Mouse (Mus musculus) stomach, embryonic 16.5 days (tissue): ENCODE results near the gene Acbd4. TPM values are rescaled to one million over a fixed set of nuclear protein-coding genes. Genes with fewer than 3 reads are reported as not detected.

Source experiments
- ATAC-seq: fragments of 200-750 bp; cut with Nextera tagmentation; 2 replicates; pipeline ENCODE4 v1.8.0; 2017; ENCODE audit warnings: moderate number of reproducible peaks, moderate TSS enrichment; ENCODE audit not compliant: insufficient read depth, low FRiP score
- H3K27ac ChIP-seq: fragments of 300-500 bp; sonication (generic); 2 replicates; pipeline ENCODE4 v1.5.1; 2014; ENCODE audit warnings: low read length
- H3K27me3 ChIP-seq: fragments of 300-500 bp; sonication (generic); 2 replicates; pipeline ENCODE4 v1.6.1; 2014; ENCODE audit warnings: low read length, control low read depth, mixed read lengths; ENCODE audit not compliant: control insufficient read depth, insufficient read depth
- H3K36me3 ChIP-seq: fragments of 300-500 bp; sonication (generic); 2 replicates; pipeline ENCODE4 v1.6.1; 2014; ENCODE audit warnings: low read length; ENCODE audit not compliant: control insufficient read depth, insufficient read depth
- H3K4me1 ChIP-seq: fragments of 300-500 bp; sonication (generic); 2 replicates; pipeline ENCODE4 v1.6.1; 2014; ENCODE audit warnings: low read length, control low read depth, mixed read lengths; ENCODE audit not compliant: control insufficient read depth, insufficient read depth
- H3K4me2 ChIP-seq: fragments of 300-500 bp; sonication (generic); 2 replicates; pipeline ENCODE4 v1.6.1; 2014; ENCODE audit warnings: low read depth, low read length, mixed read lengths
- H3K4me3 ChIP-seq: fragments of 300-500 bp; sonication (generic); replicated peaks from 2 replicates; pipeline ENCODE4 v1.5.1; 2014; ENCODE audit warnings: mild to moderate bottlenecking, low read length
- H3K9ac ChIP-seq: fragments of 300-500 bp; sonication (generic); 2 replicates; pipeline ENCODE4 v1.6.1; 2014; ENCODE audit warnings: low read length
- H3K9me3 ChIP-seq: fragments of 300-500 bp; sonication (generic); replicated peaks from 2 replicates; pipeline ENCODE4 v1.6.1; 2016; ENCODE audit warnings: low read length, control low read depth; ENCODE audit not compliant: control insufficient read depth
- WGBS: fragments of 180-500 bp; shearing (Covaris S2); extraction: QIAGEN DNeasy Blood & Tissue Kit; methylation state at CpG from one replicate; pipeline ENCODE4 v1.1.7; 2014; 5-methylcytosine and 5-hydroxymethylcytosine counted together
- polyA plus RNA-seq: library from polyadenylated mRNA; unstranded; fragments of >200 nt; fragmentation: Nextera tagmentation; extraction: Ambion mirVana; gene quantifications from 2 replicates; pipeline ENCODE4 v1.2.1, GENCODE M21; 2015

Acbd4 gene
- polyA plus RNA-seq, 1 experiment from 2014 or later, result 31.0 TPM

DNA sequence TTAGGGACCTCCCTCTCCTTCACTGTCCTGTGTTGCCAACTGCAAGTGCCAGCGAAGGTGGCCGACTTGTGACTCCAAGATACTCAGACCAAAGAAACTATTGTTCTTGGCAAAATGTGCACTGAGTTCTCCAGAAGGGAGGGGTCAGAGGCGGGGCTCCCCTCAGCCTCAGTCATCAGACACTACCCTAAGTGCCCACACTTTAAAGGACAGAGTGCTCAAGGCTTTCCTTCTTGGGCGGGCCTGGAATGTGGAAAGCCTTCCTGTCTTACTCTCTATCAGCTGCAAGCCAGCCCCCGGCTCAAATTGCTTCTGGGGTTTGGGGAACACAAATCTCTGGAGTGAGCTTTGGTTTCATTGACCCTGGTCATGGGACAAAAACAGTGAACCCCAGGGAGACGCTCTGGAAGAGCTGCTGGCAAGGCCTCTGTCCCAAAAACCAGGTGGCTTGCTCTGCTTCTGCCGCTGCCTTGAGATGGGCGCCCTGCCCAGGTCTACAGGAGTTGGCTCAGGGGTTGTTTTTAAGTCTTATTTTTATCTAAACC is 34.0 kb upstream of the Acbd4 start:
- Histone ChIP-seq H3K27me3 (no peaks in the 10 kb centered on the region), H3K9me3 (no peaks in the 10 kb centered on the region), H3K4me2 (no peak overlapping the region), H3K4me3 (no peak overlapping the region), H3K36me3 (peaks cover 16% of the 10 kb centered on the region), H3K4me1 (no peaks in the 10 kb centered on the region), H3K9ac (no peak overlapping the region), H3K27ac (no peak overlapping the region)
- WGBS, result 72% methylated on average over 8 of the region's 8 CpGs
- ATAC-seq, result no peak

DNA sequence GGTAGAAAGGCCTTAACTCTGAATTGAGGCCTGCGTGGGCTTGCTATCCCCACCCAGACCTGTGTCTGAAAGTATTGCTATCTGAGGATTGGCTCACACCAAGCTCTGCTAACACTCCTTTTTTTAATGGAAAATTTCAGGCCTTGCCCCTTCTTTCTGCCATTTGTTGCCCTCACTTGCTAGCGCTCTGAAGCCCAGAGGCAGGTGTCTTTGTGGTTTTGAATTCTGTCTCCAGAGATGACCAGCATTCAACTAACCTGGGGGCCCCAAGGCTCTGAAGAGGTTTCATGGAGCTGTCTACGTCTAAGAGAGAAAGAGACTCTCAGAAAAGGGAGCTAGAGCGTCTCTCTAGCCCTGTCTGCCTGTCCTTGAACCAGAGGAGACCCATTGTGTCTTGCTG is 33.2 kb upstream of the Acbd4 start:
- Histone ChIP-seq H3K9me3 (no peaks in the 10 kb centered on the region), H3K4me3 (no peak overlapping the region), H3K9ac (no peak overlapping the region), H3K27ac (no peak overlapping the region), H3K4me2 (no peak overlapping the region), H3K4me1 (no peaks in the 10 kb centered on the region), H3K36me3 (peaks cover 16% of the 10 kb centered on the region), H3K27me3 (no peaks in the 10 kb centered on the region)
- 94% methylated on average over 4 of the region's 4 CpGs for WGBS
- ATAC-seq, result no peak

DNA sequence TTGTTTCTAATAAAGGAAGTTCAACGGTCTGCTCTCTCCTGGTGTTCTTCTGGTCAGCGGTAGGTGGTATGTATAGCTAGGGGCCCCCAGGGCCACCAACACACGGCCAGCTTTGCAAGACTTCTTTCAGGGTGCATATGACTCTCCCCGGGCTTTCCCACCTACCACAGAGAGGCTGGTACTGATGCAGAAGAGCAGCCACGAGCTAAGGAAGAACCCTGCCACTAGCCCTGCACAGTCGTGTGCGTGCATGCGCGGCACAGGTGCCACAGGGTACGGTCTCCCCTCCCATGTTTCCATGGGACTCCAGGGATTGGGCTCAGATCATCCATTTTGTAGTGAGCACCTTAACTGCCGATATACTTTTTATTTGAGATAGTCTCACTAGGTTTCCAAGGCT is 32.6 kb upstream of the Acbd4 start:
- Histone ChIP-seq H3K9ac (no peak overlapping the region), H3K36me3 (peaks cover 14% of the 10 kb centered on the region), H3K4me1 (no peaks in the 10 kb centered on the region), H3K27me3 (no peaks in the 10 kb centered on the region), H3K4me3 (no peak overlapping the region), H3K27ac (no peak overlapping the region), H3K4me2 (no peak overlapping the region), H3K9me3 (no peaks in the 10 kb centered on the region)
- 91% methylated on average over 11 of the region's 11 CpGs for WGBS
- ATAC-seq, result no peak

DNA sequence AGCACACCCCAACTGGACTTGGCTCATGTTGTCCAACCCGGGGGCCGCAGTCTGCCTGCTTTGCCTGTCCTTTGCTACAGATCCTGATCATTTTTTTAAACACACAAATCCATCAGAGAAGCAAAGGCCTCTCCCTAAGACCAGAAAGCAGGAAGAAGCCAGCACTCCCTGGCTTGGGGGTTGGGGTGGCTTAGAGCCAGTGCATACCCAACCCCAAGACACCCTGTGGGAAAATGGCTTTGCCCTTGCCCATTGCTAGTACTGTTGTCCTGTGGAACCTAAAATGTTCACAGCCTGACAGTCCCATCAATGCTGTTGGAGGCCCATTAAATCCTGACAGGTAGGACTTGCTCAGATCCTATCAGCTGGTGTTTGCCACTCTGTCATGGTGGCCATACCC is 31.8 kb upstream of the Acbd4 start:
- WGBS, result 97% methylated on average over 2 of the region's 2 CpGs
- peaks cover 5% of the 10 kb centered on the region; the same call in 1 of the 2 replicates for H3K36me3 ChIP-seq

DNA sequence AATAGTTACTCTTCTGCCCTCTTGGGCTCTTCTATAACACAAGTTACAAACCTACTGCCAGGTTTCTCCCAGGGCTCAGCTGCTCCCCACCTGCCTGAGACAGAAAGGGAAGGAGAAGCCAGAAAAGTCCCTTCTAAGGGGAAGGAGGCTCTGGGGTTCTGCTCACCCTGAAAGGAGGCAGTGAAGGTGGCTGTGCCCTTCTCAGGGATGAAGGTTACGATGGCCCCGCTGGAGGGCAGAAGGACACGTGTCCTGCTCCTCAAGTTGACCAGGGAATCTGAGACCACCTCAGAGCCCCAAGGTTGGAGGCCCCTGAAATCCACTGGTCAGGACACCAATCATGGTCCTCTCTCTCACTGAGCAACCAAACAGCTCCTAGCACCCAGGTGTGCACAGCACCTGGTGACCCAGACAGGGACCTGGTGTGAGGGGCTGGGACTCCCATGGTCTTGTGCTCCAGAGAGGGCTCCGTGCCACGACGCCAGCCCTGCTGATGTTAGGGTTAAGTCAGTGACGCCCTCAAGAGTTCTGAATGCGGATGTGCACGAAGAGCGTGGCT is 31.1 kb upstream of the Acbd4 start:
- Histone ChIP-seq H3K27ac (no peak overlapping the region), H3K36me3 (peaks cover under 1% of the 10 kb centered on the region; the same call in 1 of the 2 replicates), H3K9ac (no peak overlapping the region), H3K4me3 (no peak overlapping the region), H3K9me3 (no peaks in the 10 kb centered on the region), H3K4me2 (no peak overlapping the region), H3K27me3 (no peaks in the 10 kb centered on the region), H3K4me1 (no peaks in the 10 kb centered on the region)
- WGBS, result 93% methylated on average over 10 of the region's 10 CpGs
- no peak for ATAC-seq

More for the DNA sequence above, 31.8 kb upstream of the Acbd4 start:
- no peaks in the 10 kb centered on the region for H3K27me3 ChIP-seq
- H3K9ac ChIP-seq, result no peak overlapping the region
- H3K4me3 ChIP-seq, result no peak overlapping the region
- no peaks in the 10 kb centered on the region for H3K9me3 ChIP-seq
- ATAC-seq, result no peak
- no peaks in the 10 kb centered on the region for H3K4me1 ChIP-seq
- no peak overlapping the region for H3K27ac ChIP-seq
- H3K4me2 ChIP-seq, result no peak overlapping the region

DNA sequence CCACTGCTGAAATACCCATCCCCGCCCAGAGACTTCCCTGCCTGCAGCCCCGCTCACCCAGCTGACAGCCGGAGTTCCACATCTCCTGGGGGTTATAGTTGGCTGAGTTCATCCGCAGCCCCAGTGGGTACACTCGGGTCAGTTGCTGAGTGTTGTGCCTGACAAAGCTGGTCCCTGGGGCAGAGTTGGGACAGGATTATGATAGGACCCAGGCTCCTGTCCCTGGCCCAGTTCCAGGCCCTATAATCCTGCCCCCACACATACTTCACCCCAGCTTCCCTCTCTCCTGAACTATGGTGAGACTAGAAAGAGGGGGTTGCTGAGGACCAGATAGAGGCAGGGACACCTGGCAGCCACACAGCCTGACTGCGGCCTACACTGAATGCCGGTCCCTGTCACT is 27.8 kb upstream of the Acbd4 start:
- no peaks in the 10 kb centered on the region for H3K9me3 ChIP-seq
- 88% methylated on average over 7 of the region's 7 CpGs for WGBS

DNA sequence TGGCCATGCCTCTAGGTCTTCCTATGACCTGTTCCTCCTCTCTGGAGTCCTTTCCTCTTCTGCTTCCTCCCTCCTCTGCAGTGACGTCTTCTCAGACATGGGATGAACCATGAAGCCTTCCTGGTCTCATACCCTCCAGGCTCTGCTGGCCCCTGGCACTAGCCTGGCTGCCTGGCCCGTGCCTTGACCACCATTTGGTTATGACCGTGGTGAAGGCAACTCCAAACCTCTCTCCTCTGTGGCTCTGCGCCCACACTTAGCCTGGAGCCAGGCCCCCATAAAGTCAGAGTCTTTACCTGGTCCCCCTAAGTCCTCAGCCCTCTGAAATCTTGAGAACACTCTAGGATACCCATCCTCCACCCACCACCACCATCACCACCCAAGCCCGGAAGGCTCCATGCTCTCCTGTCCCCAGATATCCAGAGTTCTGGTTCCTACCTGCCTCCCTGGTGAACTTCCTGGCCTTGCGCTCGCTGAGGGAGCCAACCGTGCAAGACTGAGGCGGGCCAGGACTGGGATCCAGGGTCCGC is 27.3 kb upstream of the Acbd4 start:
- 58% methylated on average over 10 of the region's 10 CpGs for WGBS
- no peak for ATAC-seq
- Histone ChIP-seq H3K4me3 (no peak overlapping the region), H3K9me3 (no peaks in the 10 kb centered on the region), H3K9ac (no peak overlapping the region; the same call in 1 of the 2 replicates), H3K4me1 (no peaks in the 10 kb centered on the region), H3K27me3 (no peaks in the 10 kb centered on the region), H3K36me3 (no peaks in the 10 kb centered on the region), H3K27ac (no peak overlapping the region), H3K4me2 (no peak overlapping the region)

More for the DNA sequence above, 27.8 kb upstream of the Acbd4 start:
- no peak for ATAC-seq
- H3K9ac ChIP-seq, result no peak overlapping the region
- H3K4me3 ChIP-seq, result no peak overlapping the region
- no peaks in the 10 kb centered on the region for H3K27me3 ChIP-seq
- no peak overlapping the region for H3K4me2 ChIP-seq
- no peaks in the 10 kb centered on the region for H3K36me3 ChIP-seq
- no peaks in the 10 kb centered on the region for H3K4me1 ChIP-seq
- H3K27ac ChIP-seq, result no peak overlapping the region

DNA sequence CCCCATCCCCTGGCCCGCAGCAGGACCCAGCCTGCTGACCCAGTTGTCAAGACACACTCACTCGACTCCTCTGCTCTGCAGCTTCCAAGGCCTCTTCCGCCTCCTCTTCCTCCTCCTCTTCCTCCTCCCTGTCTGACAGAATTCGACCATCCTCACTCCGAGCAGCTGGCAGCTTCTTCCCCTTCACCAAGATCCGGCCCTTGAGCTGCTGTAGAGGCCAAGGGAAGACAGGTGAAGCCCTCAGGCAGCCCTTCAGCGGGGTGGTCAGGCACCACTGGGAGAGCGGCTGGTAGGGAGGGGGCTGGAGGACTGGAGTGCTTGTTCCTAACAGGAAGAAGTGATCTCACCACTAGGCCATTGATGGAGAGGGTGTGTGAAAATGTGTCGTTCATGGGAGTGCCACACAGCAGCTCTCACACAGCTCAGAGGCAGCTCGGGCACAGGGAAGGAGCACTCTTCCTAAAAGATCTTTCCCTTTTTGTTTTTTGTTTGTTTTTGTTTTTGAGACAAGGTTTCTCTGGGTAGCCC is 26.6 kb upstream of the Acbd4 start:
- Histone ChIP-seq H3K27me3 (peaks cover 5% of the 10 kb centered on the region; the same call in 1 of the 2 replicates), H3K36me3 (no peaks in the 10 kb centered on the region), H3K27ac (no peak overlapping the region), H3K4me1 (no peaks in the 10 kb centered on the region), H3K4me2 (no peak overlapping the region), H3K4me3 (no peak overlapping the region), H3K9ac (no peak overlapping the region), H3K9me3 (no peaks in the 10 kb centered on the region)
- no peak for ATAC-seq
- 27% methylated on average over 10 of the region's 10 CpGs for WGBS

DNA sequence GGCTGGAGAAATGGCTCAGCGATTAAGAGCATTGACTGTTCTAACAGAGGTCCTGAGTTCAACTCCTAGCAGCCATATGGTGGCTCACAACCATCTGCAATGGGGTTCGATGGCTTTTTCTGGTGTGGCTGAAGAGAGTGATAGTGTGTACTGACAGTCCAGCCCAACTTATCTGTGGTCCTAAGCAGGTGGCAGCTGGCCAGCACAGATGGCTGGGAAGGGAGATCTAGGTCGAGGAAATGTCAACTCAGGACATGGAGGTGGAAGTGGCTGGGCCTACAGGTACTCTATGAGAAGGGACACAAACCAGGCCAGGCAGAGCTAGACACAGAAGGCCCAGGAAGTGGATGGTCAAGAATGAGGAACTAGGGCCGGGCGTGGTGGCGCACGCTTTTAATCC is 25.5 kb upstream of the Acbd4 start:
- Histone ChIP-seq H3K36me3 (no peaks in the 10 kb centered on the region), H3K4me3 (no peak overlapping the region), H3K9me3 (no peaks in the 10 kb centered on the region), H3K27me3 (peaks cover 14% of the 10 kb centered on the region), H3K4me2 (no peak overlapping the region), H3K4me1 (peaks cover 6% of the 10 kb centered on the region), H3K27ac (no peak overlapping the region), H3K9ac (no peak overlapping the region)
- WGBS, result 83% methylated on average over 7 of the region's 7 CpGs
- ATAC-seq, result no peak
